Mouse (Mus musculus) 3T3-L1 (cell line): ENCODE results near the gene Heyl.
"Not testable (repeated sequence)": the region's sequence is repeated elsewhere in the genome, so short reads cannot be mapped to it uniquely, and the experiment has no call there.

ENCODE experiments used
- DNase-seq: peaks from one replicate; pipeline ENCODE4 v3.0.0-alpha.2; 2015; ENCODE audit warnings: low read depth, low spot score

Heyl gene

DNA sequence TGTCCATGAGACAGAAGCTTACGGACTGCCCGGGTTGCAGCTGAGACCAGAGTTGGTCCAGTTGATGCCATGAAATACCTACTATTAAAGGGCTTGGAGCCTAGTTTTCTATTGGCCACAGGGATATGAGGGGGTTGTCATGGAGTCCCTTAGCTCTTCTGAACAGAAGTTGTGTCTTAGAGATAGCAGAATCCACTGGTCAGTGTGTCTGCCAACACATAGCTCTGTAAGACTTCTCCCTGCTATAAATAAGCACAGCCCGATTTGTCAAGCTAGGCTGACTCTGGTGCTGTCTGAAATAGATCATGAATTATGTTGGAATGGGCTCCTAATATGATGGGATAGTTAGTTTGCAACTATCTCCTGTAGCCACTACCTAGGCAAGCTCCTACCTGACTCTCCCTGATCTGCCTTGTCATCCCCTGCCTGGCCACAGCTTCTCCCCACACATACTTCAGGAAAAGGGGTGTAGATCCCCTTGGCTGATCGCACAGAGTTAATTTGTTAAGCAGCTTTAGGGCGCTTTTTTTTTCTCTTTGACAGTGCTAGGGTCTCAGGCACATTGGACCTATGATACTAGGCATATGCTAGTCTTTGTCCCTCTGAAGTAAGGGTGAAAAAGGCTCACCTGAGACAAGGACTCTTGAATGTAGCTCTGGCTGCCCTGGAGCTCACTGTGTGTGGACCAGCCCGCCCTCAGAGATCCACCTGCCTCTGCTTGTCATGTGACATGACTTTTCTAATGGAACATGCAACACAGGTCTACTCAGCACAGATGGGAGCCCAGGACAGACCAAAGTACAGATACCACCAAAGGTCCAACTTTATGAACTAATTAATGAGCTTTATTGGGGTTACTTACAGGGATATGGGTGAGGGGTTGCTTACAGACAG lies 51.6 kb downstream of the Heyl start:
- no peak for DNase-seq

DNA sequence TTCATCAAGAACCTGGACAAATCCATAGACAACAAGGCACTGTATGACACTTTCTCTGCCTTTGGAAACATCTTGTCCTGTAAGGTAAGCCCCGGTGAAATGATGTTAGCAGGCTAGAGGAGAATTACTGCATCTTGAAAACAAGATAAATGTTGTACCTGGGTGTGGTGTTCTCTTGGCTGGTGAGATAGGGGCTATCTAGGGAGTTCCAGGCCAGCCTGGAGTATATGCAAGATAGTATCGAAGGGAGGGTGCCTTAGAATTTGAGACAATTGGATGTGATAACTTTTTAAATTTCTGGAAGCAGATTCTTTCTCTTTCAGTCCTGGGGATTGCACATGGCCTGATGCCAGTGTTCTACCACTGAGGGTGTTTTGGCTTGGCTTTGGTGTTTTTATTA lies 53.4 kb downstream of the Heyl start:
- DNase-seq = no peak

DNA sequence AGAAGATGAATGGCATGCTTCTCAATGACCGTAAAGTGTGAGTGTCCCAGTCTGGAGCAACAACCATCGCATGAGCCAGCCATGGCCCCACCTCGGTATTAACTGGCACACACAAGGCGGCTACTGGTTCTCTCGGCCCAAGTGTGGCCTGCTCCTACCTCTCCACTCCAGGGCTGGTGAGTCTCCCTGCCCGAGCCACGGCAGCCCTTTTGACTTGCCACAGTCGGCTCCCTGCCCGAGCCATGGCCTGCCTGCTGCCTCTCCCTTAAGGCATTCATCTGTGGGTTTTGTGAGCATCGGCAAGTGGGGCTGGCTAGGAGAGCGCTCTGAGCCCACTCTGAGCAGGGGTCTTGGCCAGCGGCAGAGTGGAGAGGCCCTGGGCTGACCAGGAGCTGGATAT lies 55.7 kb downstream of the Heyl start:
- DNase-seq = no peak

DNA sequence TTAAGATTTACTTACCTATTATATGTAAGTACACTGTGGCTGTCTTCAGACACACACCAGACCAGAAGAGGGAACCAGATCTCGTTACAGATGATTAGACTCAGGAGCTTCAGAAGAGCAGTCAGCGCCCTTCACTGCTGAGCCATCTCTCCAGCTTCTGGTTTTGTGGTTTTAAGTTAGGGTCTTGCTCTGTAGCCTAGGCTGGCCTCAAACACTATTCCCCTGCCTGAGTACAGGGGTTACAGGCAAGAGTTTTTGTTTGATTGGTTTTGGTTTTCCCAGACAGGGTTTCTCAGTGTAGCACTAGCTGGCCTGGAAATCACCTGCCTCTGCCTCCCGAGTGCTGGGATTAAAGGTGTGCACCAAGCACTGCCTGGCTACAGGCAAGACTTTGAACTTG lies 59.0 kb downstream of the Heyl start:
- DNase-seq = no peak

DNA sequence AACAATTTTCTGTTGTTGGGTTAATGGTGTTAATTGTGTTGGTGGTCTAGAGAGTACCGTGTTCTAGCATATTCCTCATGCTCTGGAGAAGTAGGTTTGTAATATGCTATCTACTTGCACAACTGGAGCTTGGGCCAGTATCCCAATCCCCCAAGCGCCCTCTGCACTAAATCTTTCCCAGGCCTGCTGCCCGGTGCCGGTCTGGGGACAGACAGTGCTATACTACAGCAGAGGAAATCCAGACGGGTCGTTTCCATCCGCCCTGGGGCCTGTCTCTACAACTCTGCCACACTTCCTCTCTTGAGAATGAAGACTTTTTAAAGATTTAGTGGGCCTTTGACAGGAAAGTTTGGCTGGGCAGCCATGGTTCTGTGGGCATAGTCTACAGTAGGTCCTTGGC lies 59.6 kb downstream of the Heyl start:
- no peak for DNase-seq

DNA sequence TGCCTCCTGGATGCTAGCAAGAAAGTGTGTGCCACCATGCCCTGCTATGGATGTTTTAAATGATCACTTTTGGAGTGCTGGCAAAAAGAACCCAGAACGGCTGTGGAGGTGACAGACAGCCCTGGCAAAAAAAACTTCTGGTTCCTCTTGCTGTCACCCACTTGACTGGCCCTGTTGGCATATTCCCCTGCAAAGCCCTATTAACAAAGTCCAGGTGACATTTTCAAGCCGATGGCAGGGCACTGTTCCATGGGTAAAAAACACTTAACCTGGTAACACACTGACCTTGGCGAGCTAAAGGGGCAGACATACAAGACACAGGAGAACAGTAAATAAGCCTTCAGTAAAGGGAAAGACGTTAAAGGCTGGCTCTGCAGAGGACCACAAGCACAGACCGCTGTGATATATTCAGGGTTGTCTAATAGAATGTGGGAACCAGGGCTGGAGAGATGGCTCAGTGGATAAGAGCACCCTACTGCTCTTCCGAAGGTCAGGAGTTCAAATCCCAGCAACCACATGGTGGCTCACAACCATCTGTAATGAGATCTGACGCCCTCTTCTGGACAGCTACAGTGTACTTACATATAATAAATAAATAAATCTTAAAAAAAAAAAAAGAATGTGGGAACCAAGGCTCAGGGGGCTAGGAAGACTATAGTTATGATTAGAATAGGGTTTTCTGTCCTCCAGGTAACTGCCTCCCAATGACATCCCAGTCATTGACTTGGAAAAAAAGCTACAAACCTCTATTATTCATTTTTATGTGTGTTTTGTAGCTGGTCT lies 60.5 kb downstream of the Heyl start:
- no peak for DNase-seq

DNA sequence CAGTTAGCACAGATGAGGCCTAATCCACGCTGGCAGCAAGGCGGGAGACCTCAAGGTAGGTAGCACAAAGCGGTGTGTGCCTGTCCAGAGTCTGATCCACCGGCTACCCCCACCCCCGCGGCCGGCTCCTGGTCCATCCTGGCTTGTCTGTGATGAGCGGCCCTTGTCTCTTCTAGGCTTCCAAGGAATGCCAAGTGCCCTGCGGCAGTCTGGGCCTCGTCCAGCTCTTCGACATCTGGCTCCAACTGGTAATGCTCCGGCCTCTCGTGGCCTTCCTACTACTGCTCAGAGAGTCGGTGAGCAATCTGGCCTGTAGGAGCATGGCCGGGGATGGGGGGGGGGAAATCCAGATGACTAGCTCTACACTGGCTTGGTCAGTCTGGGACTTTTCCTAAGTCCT lies 61.7 kb downstream of the Heyl start:
- not testable (repeated sequence) for DNase-seq

DNA sequence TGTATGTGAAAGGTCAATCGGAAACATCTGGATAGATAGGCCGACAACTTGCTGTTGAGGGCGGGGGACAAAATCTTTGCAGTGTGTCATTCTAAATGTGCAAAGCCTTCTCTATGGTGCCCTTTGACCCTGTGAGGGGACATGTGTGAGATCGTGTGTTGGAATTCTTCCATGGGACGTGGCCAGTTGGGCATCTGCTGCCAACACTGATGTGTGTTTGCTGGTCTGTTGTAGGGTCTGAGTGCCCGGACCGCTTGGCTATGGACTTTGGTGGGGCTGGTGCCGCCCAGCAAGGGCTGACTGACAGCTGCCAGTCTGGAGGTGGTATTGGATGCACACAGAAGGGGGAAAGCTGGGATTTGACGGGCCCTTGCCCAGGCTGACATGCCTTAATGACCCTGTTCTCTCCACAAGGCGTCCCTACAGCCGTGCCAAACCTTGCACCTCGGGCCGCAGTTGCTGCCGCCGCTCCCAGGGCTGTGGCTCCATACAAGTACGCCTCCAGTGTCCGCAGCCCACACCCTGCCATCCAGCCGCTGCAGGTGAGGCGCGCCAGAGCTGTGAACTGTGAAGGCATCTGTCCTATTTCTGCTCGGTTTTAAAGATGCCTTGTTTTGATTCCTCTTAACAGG lies 62.3 kb downstream of the Heyl start:
- no peak for DNase-seq

DNA sequence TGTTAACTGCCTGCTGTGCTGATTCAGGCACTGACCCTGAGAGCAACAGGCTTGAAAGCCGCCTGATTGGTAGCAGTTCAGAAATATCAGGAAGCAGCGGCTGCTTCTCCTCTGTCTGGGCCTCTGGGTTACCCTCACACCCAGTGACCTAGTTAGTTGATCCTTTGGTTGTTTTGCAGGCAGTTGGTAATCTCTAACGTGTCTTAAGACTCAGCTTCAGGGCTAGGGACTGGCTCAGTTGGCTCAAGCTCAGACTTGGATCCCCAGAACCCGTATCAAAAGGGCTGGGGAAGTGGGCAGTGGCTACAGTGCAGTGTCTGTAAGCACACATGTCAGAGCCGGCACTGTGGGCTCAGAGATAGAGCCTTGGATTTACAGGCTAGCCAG lies 62.8 kb downstream of the Heyl start:
- DNase-seq = no peak

DNA sequence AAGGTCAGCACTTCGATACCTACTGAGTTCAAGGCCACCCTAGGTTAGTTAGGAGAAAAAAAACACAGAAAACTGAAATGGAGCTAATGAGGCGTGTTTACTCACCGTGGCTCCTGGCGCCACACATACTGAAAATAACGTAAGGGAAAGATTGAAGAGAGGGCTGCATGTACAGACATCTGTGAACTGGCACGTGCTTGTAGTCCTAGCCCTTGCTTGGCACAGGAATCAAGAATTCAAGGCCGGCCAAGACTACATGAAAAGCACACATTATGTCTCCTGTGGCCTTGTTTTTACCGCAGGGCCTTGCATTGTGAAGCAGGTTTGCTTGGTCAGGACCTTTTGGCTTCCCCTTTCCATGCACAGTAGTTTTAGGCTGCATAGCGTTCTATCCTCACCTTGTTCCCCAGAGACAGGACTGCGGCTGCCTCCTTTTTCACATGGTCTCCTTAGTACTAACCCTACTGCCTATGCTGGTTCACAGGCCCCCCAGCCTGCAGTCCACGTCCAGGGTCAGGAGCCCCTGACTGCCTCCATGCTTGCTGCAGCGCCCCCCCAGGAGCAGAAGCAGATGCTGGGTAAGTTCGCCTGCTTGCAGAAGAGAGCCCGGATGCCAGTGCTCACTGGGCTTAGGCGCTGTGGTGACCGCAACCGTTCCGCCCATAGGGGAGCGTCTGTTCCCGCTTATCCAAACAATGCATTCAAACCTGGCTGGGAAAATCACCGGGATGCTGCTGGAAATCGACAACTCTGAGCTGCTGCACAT lies 64.0 kb downstream of the Heyl start:
- no peak for DNase-seq

DNA sequence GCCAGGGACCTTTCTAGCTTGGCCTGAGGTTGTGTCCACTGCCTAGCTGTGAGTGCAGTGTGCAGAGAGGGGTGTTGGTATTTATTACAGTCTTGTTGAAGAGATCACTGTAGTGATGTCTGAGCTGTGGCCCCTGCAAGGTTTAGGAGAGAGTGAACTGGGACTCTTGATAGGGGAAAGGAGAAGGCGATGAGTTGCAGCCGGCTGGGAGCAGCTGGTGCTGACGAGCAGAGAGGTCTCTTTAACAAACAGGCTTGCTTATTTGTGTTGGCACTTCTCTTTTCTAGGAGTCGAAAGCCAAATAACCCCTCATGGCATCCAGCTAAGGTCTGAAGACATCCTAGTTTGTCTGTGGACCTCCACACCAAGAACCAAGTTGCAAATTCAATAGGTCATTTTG lies 64.9 kb downstream of the Heyl start:
- DNase-seq = no peak

DNA sequence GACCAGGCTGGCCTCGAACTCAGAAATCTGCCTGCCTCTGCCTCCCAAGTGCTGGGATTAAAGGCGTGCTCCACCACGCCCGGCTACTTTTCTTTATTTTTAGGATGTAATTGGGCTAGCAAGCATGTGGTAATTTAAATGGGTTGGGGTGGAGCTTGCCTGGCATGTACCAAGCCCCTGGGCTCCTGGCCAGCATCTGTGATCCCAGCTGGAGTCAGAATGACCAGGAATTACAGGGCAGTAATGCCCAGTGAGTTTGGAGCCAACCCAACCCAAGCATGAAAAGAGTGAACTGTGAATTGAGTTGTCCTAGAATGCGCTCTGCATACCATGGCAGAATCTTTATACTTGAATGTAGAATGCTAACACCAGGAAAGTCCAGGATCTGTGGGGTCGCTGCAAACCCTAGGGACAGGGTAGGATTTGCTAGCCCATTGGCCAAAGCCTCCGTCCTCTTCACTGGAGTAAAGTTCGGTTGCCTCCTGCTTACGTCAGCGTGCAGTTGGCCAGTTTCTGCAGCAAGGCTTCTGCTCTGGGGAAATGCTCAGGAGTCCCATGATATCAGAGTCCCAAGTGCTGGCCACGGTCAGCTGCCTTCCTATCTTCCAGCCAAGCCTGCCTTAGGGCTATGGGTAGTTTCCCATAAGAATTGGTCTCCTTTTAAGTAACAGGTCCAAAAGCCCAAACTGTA lies 65.8 kb downstream of the Heyl start:
- DNase-seq = peak; percentile 42
